Mouse (Mus musculus) Patski (cell line): Measurements from ENCODE around the gene Rpl28. TPM values are rescaled to one million over a fixed set of nuclear protein-coding genes. Genes with fewer than 3 reads are reported as not detected.
"Not testable (repeated sequence)": the region's sequence is repeated elsewhere in the genome, so short reads cannot be mapped to it uniquely, and the experiment has no call there.

ENCODE experiments used
- ATAC-seq: fragments of 100-300 bp; one replicate; pipeline ENCODE4 v1.8.0; 2021
- CTCF ChIA-PET: fragments of 350-600 bp; sonication (Branson Sonifier 250); formaldehyde crosslinking; loops from one replicate; lab custom pipeline; 2022; ENCODE audit warnings: inconsistent platforms; lab: Charles Lee
- POLR2A ChIA-PET: fragments of 350-600 bp; sonication (Branson Sonifier 250); formaldehyde crosslinking; loops from one replicate; lab custom pipeline; 2022; ENCODE audit warnings: antibody characterized with exemption, inconsistent platforms; lab: Charles Lee
- DNase-seq: peaks from one replicate; pipeline ENCODE4 v3.0.0-alpha.2; 2011; ENCODE audit warnings: low read depth, low spot score
- H3K27me3 ChIP-seq: fragments of 371-371 bp; one replicate; pipeline ENCODE4 v1.5.1; 2021
- CTCF ChIP-seq: fragments of 100-300 bp; IDR thresholded peaks from one replicate; pipeline ENCODE4 v1.5.1; 2021
- in situ Hi-C: fragments of 300-500 bp; cut with MboI; formaldehyde crosslinking; loops from 3 replicates; pipeline ENCODE4 v1.11.1; 2018; ENCODE audit warnings: low pct_unique_long_range_greater_than_20kb, mixed read lengths
- polyA plus RNA-seq: library from polyadenylated mRNA; unstranded; gene quantifications from one replicate; pipeline ENCODE4 v1.2.3, GENCODE M21; 2021

Rpl28 gene
- polyA plus RNA-seq, 1 experiment from 2014 or later: 230 TPM

DNA sequence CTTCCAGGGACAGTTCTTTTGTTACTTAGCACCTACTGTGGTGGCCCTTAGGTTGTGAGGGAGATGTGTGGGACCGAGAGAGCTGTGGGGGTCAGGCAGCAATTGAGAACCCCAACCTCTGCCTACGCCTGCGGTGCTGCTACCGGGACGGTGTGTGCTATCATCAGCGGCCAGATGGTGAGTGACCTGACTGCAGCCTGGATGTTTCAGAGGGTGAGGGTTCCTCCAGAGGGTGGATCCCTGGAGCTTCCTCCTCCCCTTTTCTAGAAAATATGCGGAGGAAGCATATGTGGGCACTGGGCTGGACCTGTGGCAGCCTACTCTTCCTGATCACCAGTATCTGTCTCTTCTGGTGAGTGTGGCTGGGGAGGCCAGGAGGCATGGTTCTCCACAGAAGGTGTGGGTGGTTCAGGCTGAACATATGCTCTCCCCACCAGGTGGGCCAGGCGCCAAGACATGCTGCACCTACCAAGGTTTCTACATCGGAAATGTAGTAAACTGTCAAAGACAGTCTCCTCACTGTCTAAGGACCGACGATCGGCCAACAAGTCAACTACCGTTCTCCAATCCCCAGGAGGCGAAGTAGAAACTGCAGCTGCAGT lies 8.9 kb upstream of the Rpl28 start:
- ChIA-PET CTCF (no interaction called here), POLR2A (no interaction called here)
- no peaks in the 10 kb centered on the region for H3K27me3 ChIP-seq
- no peak for TF ChIP-seq CTCF
- DNase-seq (no peak), ATAC-seq (no peak)
- in situ Hi-C loops: no loop called here

DNA sequence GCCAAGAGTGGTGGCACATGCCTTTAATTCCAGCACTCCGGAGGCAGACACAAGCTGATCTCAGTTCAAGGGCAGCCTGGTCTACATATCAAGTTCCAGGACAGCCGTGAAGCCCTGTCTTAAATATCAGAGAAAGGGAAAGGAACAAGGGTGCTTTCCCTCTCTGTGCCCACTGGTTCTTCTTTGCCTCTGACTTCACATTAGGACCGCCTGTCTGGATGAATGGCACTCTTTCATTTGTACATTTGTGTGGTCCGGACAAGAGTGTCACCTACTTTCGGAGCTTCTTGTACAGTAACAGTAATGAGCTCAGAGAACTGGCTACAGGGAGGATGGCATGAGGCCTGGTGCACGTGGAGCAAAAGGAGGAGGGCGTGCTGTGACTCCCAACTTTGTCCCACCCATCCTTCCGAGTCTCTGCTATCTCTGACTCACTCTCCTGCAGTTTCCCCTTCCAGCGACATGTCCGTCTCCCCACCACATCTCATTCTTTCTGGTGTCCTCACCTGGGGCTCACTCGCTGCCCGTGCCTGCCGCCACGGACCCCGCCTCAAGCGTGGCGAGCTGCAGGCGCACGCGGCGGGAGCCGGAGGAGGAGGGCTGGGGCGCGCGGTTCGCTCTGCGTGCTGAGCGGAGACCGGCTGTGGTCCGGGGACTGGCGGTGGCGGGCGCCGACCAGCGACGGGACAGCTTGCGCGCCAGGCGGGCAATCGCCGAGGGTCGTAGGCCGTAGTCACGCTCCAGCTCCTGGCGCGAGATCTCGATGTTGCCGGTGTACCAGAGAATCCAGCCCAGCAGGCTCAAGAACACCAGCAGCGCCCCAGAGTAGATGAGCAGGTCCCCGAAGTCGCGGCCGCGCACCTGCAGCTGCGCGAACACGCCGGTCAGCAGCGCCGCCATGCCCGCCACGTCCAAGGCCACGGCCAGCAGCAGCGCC lies 3.9 kb upstream of the Rpl28 start:
- TF ChIP-seq CTCF: peak; percentile 78
- CTCF ChIA-PET: interaction anchor here (0.9 to 1.4 kb wide), 3 partner anchors 24 to 83 kb away, joined by 3 to 4 read pairs (median 3); partner anchors contain the start of gene Kmt5c
- POLR2A ChIA-PET: interaction anchor here (0.6 to 1.6 kb wide), 5 partner anchors 12 to 52 kb away, joined by 3 to 4 read pairs (median 4); no protein-coding TSS in a partner anchor
- DNase-seq (no peak), ATAC-seq (peak; percentile 42)
- in situ Hi-C loops: no loop called here
- H3K27me3 ChIP-seq: no peaks in the 10 kb centered on the region

DNA sequence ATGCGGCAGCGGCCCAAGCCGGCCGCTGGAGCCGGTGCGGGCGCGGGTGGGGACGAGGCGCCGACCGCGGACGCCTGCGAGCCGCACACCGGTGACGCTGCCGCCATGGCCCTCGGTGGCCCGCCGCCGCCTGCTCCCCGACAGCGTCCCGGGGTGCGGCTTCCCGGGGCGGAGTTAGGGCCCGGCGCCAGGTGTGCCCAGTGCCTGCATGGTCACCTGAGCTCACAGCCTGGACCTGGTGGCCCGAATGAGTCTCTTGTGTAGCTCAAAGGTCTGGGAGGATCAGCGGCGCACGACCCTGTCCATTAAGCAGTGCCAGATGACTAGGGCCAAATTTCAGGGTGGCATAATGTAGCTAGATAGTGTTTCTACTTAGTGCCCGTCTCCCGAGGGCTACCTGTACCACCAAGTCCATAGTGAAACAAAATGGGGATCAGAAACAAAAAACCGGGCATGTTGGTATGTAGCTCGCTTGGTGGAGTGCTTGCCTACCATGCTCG lies 3.2 kb upstream of the Rpl28 start, which contains the start of gene Tmem238:
Gene Tmem238 (minus strand): TSS at position 221 of the 500 bp plus-strand sequence.
- no peak for DNase-seq
- ChIA-PET POLR2A (interaction anchor here (0.6 to 1.6 kb wide), 6 partner anchors 13 to 104 kb away, joined by 3 to 4 read pairs (median 4); partner anchors contain the start of gene Hspbp1), CTCF (interaction anchor here (0.7 to 1.4 kb wide), 4 partner anchors 8 to 84 kb away, joined by 3 to 4 read pairs (median 3); partner anchors contain the start of gene Kmt5c)
- H3K27me3 ChIP-seq: no peaks in the 10 kb centered on the region
- no peak for TF ChIP-seq CTCF
- no peak for ATAC-seq
- in situ Hi-C loops: no loop called here

DNA sequence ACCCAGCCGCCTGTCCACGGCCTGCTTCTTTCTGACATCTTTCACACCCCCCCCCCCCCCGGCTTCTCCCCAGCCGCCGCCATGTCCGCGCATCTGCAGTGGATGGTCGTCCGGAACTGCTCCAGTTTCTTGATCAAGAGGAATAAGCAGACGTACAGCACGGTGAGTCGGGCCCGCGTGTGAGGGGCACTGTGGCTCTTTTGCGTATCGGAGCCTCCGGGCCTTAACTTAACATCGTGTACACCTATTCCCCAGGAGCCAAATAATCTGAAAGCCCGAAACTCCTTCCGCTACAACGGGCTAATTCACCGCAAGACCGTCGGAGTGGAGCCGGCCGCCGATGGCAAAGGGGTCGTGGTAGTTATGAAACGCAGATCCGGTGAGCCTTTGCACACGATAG lies 574 bp downstream of the Rpl28 start:
- not testable (repeated sequence) for ATAC-seq, H3K27me3 ChIP-seq, DNase-seq
- ChIA-PET CTCF (interaction anchor here (0.9 kb wide), 1 partner anchor 169 kb away, joined by 3 read pairs; no protein-coding TSS in a partner anchor), POLR2A (interaction anchor here (0.9 to 1.3 kb wide), 2 partner anchors 14 to 52 kb away, joined by 5 read pairs; no protein-coding TSS in a partner anchor)
- in situ Hi-C loops: loop anchor here (10.0 kb wide), 1 partner anchor 58 kb away; no protein-coding TSS in a partner anchor

DNA sequence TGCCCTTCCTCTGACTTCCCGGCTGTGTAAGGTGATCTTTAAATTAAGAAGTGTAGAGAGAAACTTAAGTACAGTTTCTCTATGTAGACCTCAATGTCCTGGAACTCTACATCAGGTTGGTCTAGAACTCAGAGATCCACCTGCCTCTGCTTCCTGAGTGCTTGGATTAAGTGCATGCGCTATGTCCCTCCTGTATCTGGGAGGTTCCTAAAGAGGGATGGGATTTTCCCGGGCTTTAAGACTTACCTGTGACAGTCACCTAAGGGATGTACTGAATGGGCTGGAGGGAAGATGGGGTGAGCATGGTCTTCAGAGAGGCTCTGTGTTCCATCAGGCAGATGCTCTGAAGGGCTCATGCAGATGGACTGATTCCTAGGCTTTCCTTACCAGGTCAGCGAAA lies 1.0 kb downstream of the Rpl28 start:
- H3K27me3 ChIP-seq: no peaks in the 10 kb centered on the region
- in situ Hi-C loops: loop anchor here (10.0 kb wide), 1 partner anchor 59 kb away; no protein-coding TSS in a partner anchor
- POLR2A ChIA-PET: interaction anchor here (0.6 to 0.9 kb wide), 2 partner anchors 52 to 115 kb away, joined by 3 to 5 read pairs; no protein-coding TSS in a partner anchor
- DNase-seq (no peak), ATAC-seq (no peak)
- TF ChIP-seq CTCF: no peak
- CTCF ChIA-PET: interaction anchor here (1.4 to 3.4 kb wide), 3 partner anchors 13 to 75 kb away, joined by 3 to 21 read pairs (median 4); no protein-coding TSS in a partner anchor

DNA sequence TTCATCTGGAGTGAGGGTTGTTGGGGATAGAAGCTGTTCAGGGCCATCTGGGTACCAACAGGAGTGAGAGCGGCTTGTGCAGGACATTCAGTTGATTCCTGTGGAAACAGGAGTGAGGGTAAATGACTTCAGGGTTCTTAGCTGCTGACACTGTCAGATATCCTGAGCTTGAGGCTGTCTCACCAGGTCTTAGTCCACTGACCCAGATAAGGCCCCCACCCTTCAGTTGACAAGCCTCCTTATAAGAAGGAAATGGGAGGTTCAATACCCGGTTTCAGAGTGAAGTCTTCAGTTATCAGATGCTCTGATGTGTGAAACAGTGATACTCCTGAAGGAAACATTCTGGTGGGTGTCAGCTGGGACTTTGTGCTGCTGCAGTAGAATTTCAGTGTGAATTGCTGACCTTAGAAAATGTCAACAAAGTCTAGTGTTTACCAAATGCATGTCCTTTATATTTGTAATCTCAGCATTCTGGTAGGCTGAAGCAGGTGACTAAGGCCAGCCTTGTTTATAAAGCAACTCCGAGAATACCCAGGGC lies 2.0 kb downstream of the Rpl28 start:
- ChIA-PET POLR2A (interaction anchor here (0.6 to 1.2 kb wide), 2 partner anchors 12 to 201 kb away, joined by 3 to 5 read pairs; partner anchors contain the start of gene Zfp579), CTCF (interaction anchor here (1.4 to 3.4 kb wide), 3 partner anchors 11 to 76 kb away, joined by 3 to 21 read pairs (median 4); no protein-coding TSS in a partner anchor)
- ATAC-seq (no peak), DNase-seq (no peak)
- no peaks in the 10 kb centered on the region for H3K27me3 ChIP-seq
- in situ Hi-C loops: loop anchor here (5.0 to 10.0 kb wide), 2 partner anchors 60 to 87 kb away; no protein-coding TSS in a partner anchor
- TF ChIP-seq CTCF: no peak

DNA sequence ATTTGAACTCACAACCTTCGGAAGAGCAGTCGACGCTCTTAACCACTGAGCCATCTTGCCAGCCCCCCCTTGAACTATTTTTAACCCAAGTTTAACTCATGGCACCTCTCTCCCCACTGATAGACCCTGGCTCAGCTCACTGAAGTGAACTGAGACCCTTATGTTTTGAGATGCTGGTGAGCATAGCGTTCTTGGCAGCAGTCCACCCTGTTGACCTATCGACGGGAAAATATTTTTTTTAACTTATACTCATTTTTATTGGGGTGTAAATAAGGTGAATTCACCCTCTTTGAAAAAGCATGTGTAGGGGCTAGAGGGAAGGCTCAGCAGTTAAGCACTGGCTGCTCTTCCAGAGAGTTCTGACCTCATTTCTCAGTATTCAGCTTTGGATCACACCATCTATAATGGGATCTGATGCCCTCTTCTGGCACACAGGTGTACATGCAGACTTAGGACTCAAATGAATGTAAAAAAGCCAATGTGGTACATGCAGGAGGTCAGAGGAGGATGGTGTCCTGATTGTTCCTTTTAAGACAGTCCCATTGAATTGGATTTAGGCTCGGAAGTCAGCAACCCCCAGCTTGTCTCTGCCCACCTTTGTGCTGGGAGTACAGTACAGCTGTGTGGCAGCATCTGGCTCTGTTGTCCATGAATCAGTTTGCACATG lies 3.2 kb downstream of the Rpl28 start:
- ChIA-PET CTCF (interaction anchor here (0.7 to 3.4 kb wide), 7 partner anchors 10 to 141 kb away, joined by 3 to 21 read pairs (median 4); partner anchors contain the start of gene Hspbp1), POLR2A (interaction anchor here (0.7 to 1.1 kb wide), 4 partner anchors 10 to 128 kb away, joined by 3 to 4 read pairs (median 3); partner anchors contain the start of gene Ube2s)
- in situ Hi-C loops: loop anchor here (5.0 to 10.0 kb wide), 2 partner anchors 61 to 89 kb away; no protein-coding TSS in a partner anchor
- DNase-seq: no peak
- TF ChIP-seq CTCF: peak; percentile 69
- no peak for ATAC-seq
- no peaks in the 10 kb centered on the region for H3K27me3 ChIP-seq

DNA sequence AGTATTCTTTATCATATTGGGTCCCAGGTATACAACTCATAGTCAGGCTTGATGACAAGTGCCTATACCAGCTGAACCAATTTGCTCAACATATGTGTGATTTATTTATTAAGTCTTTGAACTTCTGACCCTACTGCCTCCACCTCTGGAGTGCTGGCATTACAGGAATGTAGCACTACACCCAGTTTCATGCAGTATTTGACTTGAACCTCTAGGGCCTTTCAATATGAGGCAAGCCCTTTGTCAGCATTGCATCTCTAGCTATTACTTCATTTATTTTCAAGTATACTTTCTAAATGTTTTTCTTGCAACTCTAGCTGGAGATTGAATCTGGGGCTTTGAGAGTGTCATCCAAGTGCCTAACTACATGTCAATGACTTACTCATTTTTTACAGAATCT lies 9.6 kb downstream of the Rpl28 start:
- DNase-seq (no peak), ATAC-seq (no peak)
- ChIA-PET CTCF (no interaction called here), POLR2A (interaction anchor here (1.4 kb wide), 1 partner anchor 10 kb away, joined by 3 read pairs; the partner anchor contains the start of gene Ube2s)
- in situ Hi-C loops: loop anchor here (10.0 kb wide), 2 partner anchors 177 to 247 kb away; no protein-coding TSS in a partner anchor
- no peak for TF ChIP-seq CTCF
- no peaks in the 10 kb centered on the region for H3K27me3 ChIP-seq
